Mouse (Mus musculus): Measurements from ENCODE around the gene Card14.
"Not testable (repeated sequence)": the region's sequence is repeated elsewhere in the genome, so short reads cannot be mapped to it uniquely, and the experiment has no call there.

Card14 gene

DNA sequence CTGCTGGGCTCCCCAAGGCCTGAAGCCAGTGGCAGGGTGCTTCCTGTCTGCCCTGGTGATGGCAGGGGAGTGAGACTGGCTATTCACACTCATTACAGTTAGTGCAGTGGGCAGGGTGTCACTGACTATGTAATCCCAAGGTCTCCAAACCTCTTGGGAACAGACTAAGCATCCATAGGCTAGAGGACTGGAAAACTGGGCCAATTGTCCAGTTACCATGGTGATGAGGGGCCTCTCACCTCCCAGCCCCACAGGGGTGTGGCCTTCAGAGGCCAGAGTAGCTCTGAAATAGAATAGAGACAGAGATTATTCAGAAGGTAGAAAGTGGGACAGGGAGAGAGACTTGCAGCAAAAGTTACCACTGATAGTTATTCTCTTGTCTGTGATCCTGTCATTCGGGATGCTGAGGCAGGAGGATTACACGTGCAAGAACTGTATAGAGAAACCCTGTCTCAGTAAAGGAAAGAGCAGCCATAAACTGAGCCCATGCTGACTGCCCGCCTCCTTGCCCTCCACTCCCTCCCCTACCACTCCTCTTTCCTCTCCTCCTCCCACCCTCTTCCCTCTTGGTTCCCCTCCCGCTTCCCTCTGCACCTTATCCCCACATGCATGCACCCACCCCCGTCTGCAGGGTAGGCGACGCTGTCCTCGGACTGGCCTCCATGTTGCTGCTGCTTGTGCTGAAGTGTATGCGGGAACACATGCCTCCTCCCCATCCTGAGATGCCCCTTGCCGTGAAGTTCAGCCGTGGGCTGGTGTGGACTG, 55.4 kb downstream of the Card14 start:
- DNase-seq: peak; percentile 85

DNA sequence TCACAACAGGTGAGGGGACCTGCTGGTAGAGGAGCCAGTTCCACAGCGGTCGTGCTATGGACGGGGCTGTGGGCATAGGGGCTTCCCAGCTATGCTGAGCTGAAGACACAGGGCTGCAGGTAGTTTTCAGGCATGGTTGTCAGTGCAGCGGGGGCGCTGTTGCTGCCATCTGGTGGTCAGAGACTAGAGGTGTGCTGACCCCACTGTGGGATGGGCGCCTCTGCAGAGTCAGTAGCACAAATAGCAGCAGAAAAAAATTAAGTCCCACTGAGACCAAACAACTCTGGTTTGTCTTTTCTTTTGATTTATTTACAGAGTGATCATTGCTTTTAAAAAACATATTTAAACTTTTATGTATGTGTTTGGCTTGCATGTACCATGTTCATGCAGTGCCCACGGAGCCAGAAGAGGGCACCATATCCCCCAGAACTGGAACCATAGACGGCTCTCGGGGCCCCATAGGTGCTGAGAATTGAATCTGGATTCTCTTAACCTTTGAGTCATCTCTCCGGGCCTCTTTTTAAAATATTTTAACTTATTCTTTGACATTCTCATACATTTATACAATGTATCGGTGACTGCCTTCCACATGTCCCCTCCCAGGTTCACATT, 56.1 kb downstream of the Card14 start:
- DNase-seq: peak; percentile 86

DNA sequence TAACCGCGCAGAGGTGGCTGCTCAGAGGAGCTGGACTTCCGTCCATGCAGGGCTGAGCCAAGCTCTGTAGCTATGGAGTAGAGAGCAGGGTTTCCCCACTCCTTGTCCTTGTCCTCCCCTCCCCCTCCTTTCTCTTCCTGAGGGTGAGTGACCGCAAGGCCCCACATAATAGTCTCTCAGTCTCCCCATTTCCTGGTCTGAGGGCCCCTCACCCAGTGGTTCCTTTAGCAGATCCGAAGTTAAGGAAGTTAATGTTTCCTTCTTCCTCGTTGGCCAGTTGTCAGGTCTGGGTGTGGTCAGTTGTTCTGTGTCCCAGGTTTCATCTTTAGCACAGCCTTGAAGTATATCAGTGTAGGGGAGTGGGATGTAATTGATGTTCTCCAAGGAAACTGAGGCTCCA, 67.9 kb downstream of the Card14 start:
- no peak for DNase-seq

DNA sequence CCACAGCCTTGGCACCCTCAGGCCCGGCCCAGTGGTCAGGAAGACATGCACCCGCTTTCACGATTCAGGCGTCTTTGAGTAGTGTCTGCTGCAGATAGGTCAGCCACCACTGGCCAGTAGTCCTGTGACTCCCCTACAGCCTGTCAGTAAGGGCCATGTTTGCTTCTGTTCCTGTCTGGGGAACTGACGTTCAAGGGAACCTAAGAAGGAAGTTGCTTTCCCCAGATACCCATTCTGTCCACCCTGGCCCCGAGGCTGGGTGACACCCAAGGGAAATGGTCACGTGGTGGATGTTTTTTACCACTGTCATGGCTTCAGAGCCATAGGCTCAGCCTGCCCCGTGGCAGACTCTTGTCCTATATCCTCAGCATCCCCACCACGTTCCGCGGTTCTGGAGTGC, 69.8 kb downstream of the Card14 start:
- no peak for DNase-seq

DNA sequence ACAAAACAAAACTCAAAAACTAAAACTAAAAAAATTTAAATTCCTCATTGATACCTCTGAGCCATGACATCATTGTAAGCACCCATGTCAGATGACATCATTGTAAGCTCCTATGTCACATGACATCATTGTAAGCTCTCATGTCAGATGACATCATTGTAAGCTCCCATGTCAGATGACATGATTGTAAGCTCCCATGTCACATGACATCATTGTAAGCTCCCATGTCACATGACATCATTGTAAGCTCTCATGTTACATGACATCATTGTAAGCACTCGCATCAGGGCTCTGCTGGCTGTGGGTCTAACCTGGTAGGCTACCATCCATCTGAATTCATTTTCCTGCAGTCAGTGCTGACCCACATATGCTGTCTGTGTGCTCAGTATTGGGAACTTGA, 71.0 kb downstream of the Card14 start:
- DNase-seq: no peak

DNA sequence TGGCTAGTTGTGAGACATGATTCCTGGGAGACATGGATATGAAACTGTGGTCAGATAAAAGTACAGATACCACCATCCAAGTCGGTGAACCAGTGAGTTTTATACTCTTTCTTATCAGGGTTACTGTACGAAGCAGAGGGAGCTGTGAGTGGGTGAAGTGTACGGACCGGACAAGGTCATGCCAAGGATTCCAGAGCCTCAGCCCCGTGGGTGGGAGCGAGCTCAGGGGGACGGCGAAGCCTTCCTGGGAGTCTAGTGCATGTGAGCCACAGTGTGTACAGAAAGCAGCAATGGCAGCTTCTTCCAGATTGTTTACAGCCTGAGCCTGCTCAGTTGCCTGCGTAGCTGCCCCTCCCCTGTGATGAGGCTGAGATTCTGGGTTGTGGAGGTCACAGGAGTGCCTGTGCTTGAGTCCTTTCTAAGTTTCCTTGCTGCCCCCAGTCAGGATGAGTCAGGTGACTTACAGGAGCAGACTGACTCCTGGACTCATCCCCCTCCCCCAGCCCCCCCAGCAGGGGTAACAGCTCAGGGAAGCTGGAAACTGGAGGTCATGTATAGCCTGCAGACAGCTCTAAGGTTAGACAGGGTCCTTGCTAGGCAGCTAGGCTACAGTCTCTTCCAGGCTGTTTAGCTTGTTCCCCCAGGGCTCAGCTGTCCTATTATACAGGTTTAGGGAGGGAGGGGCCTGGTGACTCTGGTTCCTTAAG, 74.2 kb downstream of the Card14 start:
- DNase-seq: no peak

DNA sequence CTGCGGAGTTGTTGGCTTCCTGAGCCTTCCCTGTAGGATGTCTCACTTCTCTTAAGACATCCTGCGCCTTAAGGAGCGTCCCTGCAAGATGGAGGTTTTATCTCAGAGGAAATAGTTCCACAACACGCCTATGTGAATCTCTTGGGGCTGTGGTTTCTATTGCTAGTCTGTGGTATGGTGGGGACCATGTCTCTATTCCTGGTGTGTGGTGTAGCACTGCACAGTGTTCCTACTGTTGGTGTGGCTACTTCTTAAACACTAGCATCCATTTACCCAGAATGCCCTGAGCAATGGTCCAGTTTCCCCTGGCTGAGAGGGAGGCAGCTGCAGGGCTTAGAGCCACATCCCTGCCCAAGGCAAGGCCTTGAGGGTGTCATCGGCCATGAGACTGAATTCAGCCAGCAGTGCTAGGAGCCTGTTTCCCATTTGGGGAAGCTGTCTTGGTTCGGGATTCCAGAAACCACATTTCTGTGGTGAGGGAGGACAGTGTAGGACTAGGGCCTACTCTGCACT, 74.8 kb downstream of the Card14 start:
- DNase-seq: no peak

DNA sequence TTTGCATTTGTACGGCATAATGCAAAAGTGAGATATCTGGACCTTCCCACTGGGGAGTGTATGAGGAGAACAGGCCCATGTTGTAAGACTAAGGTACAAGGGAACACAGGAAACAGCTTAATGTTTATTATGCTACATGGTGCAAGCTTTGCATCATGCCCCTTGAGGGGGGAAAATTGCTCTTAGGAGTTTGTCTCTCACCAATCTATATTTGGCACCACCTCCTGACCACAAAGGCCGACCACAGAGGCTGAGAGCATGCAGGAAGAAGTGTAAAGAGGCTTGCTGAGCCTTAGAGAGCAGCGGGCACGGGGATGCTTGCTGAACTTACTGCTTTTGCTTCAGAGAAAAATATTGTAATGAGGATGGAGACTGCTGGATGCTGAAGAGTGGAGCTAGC, 77.3 kb downstream of the Card14 start:
- DNase-seq: no peak

DNA sequence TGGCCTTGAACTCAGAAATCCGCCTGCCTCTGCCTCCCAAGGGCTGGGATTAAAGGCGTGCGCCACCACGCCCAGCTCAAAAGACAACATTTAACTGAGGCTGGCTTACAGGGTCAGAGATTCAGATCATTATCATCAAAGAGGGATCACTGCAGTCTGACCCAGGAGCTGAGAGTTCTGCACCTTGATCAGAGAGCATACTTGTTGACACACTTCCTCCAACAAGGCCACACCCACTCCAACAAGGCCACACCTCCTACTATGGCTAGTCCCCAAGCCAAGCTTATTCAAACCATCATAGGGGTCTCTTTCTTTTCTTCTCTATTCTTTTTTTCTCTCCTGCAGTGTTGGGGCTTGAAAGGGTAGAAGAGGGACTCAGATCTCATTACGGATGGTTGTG, 78.7 kb downstream of the Card14 start:
- no peak for DNase-seq

DNA sequence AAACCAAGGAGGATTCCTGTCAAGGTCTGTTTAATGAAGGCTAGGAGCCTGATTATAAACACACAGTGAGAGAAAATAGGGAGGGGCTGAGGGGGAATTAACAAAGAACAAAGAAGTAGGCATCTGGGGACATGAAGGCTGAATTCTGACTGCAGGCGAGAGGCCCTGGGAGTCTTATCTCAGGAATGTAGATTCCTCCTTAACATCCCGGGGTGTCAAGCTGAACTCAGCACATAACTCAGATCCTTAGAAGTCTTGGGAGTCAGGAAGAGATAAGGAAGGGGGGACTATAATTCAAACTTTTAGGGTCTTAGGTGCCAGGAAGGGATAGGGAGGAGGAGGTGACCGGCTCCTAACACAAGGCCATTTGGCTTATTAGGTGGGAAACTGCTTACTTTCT, 79.7 kb downstream of the Card14 start:
- DNase-seq: not testable (repeated sequence)

DNA sequence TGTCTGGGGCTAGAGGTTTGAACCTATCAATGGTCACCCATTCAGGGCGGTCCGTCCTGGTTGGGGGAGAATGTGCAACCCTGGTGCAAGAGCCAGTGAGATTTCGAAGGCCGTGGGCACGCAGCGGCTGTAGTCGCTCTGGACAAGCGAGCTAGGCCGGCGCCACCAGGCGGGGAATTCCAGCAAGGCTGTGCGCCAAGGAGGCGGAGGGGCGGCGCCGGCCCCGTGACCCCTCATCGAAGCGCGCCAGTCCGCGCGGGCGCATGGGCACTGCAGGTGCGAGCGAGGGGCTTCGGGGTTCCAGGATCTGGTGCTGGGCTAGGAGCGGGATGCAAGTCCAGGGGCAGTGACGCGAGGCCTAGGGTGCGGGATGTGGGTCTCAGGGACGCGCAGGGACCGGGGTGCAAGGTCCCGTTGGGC, 82.3 kb downstream of the Card14 start:
- DNase-seq: peak; percentile 88

DNA sequence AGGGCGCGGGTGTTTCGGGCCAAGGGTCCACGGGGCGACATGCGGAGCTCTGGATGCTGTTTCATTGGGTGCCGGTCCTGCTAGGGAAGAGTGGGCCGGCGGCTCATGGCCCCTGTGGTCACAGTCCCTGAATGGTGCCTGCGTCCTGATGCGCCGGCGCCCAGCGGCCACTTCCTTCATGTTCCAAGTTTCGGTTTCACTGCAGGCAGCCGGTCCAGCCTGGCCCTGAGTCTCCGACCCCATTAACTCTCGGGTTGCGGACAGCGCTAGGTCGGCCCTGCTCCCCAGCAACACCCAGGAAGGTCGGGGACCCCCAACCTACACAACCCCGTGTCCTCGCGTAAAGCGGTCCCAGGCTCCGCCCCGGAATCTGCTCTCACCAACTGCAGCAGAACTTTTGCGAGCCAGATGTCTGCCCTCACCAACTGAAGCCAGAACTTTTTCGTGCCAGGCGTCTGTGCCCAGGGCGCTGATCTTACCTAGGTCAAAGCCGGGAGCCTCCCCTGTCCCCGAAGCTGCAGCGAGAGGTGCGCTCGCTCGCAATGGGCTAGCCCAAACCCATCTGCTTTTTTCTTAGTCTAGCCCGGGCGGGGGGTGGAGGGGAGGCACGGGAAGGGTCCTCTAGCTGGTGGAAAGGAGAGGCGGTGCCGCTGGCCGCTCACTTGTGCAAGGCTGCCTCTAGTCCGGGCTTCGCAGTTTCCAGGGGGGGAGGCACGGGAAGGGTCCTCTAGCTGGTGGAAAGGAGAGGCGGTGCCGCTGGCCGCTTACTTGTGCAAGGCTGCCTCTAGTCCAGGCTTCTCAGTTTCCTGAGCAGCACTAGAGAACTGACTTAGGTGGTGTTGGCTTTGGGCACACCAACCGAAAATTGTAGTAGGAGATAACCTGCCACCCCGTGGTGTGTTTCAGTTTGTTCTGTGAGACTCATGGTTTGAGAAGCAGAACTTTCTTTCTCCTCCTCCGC, 83.0 kb downstream of the Card14 start:
- peak; percentile 64 for DNase-seq

DNA sequence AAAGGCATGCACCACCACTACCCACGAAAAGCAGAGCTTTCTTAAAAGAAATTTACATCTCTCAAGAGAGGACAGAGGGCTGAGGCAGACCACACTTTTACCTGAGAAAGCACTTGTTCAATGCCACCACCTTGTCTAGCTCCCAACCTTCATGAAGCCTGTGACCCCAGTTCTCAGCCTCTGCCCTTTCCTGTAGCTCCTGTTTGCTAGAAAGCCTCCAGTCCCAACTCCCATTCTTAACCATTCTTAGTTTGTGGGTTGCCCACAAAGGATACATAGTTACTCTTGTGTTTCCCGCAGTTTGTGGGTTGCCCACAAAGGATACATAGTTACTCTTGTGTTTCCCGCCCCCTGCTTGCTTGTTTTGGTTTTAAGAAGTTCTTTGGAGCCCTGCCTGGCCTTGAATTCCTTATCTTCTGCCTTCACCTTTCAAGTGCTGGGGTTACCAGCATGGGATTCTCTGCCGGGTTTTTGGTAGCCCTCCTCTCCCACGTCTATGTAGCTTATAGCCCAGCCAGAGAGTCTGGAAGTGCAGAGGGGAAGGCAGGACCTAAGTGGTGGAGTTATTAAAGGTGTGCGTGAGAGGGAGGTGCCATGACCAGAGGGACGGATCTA, 83.9 kb downstream of the Card14 start:
- no peak for DNase-seq

DNA sequence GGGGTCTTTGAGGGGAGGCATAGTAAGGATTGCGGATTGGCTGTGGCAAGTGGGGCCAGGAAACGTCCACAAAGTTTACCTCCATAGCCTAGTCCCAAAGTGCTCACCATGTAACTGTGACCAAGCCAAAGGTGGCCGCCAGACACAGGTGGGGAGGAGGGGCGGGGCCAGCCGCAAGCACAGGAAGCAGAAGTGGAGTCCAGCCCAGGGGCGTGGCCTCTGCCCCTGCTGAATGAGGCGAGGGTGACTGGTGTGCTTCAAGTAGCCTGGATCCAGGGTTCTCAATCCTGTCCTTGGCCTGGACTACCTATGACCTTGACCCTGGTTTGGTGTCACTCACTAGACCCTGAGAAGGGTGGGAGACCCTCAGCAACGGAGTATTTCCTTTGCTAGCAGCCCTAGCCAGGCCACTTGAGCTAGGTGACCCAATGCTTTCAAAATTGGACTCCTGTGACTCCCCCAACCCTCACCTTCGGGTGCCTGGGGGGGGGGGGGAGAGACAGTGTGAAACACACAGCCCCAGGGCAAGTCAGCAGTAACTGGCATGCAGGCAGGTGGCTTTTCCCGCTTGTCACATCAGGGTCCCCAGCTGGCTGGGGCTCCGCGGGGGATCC, 84.5 kb downstream of the Card14 start:
- peak; percentile 21 for DNase-seq

DNA sequence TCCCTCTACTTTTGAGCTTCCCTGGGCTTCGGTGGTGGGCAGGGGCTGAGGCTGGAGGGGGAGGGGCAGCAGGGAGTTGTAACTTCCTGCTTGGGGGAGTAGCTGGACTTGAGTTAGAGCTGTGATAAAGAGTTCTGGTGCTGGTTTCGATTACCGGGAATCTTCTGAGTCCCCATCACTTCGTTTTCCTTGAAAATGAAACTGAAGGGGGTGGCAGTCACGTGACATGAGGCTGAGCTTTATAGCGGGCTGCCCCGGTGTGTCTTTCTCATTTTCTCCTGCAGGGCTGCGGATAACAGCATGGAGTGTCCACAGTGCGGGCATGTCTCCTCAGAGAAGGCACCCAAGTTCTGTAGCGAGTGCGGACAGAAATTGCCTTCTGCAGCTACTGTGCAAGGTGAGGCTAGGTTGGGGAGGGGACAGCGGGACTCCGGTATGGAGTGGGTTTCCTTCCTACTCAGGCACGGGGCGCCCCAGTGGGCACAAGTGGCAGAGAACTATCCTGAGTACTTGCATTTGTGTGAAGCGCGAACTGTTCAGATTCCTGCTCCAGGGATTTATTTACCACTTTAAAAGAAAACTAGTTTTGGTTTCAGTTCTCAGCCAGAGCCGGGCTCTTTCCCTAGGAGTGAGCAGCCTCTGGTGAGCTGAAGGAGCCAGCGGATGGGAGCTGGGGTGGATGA, 85.4 kb downstream of the Card14 start, which contains the start of gene Rnf213:
TSS of gene Rnf213 (plus strand) at position 301 of the 683 bp plus-strand sequence.
- DNase-seq: peak; percentile 74

DNA sequence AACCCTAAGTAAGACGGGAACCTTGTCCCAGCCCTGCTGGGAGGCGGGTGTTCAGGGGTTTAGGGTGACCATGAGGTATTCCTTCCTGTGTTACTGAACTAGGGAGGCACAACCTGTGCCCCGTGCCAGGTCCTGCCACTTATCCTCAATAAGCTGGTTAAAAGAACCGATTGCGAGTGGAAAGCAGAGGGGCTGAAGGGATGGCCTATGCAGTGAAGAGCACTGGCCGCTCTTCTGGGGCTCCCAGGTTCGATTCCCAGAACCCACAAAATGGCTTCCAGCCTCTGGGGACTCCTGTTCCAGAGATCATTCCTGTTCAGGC, 85.9 kb downstream of the Card14 start:
- DNase-seq: no peak

DNA sequence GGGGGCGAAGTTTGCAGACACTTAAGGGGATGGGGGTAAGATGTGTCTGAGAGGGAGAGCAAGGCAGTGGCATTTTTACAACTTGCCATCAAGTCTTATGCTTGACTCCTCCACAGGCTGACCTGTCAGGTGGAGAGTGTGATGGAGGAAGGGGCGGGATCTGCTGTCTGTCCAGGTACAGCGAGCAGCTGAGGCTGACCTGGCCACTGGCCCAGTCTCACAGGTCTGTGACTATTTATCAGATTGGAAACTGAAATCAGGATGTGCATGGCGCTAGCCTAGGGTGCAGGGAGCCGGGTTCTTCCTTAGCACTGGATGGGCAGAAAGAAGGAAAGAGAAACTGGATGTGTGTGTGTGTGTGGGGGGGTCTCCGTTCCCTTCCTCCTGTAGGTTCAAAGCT, 86.6 kb downstream of the Card14 start:
- DNase-seq: no peak

Data from retina, postnatal 1 day (tissue).